Comparison of ENCODE assay signal across 9 mouse cellular contexts in genomic region chr13:99606606-99606990, GRCm38 (mm10).
DNase-seq lines count a peak whose midpoint lies in the region; ATAC-seq and TF ChIP-seq lines count a peak whose summit lies in the region.
"Had no signal": no experiment of that assay in that cellular context is flagged by ENCODE, and none has a peak within 500 bp of the region (broad histone marks: within the 10 kb centered on the region; RNA-seq: fewer than 3 reads in every experiment).

No protein-coding gene starts in this region.

- no peak for TF ChIP-seq EP300 in liver, embryonic 14.5 days (IDR thresholded peaks at IDR 0.05; ENCODE audit: low read depth)

- TF ChIP-seq POLR2A in brain, embryonic 14.5 days (IDR thresholded peaks at IDR 0.05; ENCODE audit: borderline replicate concordance, extremely low read depth, insufficient read depth, insufficient read length, poor library complexity, severe bottlenecking), result no peak

- H3K4me1 ChIP-seq in heart, embryonic 12.5 days (replicated peaks), result peaks cover 54% of the 10 kb centered on the region
- H3K4me1 ChIP-seq in liver, embryonic 14.5 days (replicated peaks; ENCODE audit: control insufficient read depth in 2 of 2, insufficient read depth in 2 of 2, low read length in 1 of 2), result no peaks in the 10 kb centered on the region
- H3K4me1 ChIP-seq in liver, embryonic 11.5 days (replicated peaks; ENCODE audit: control insufficient read depth, insufficient read depth, low read length), result peaks cover 2% of the 10 kb centered on the region
- H3K4me1 ChIP-seq in forebrain, embryonic 15.5 days, result peaks cover 19% of the 10 kb centered on the region

- DNase-seq in heart, adult 11 months, result peak; percentile 39
- no peak for DNase-seq in liver, embryonic 14.5 days (ENCODE audit: low read depth in 3 of 3, low spot score in 3 of 3)
- no peak for DNase-seq in liver, embryonic 11.5 days (ENCODE audit: low spot score)
- DNase-seq in brain, embryonic 14.5 days (ENCODE audit: low read depth), result no peak
- peak; percentile 65 for DNase-seq in lung, postnatal 36 days
- no peak for DNase-seq in T-cell, adult 2 months (ENCODE audit: low spot score)

- no peak overlapping the region for H3K4me2 ChIP-seq in heart, embryonic 12.5 days
- H3K4me2 ChIP-seq in liver, embryonic 14.5 days (ENCODE audit: low read depth), result no peak overlapping the region
- no peak overlapping the region for H3K4me2 ChIP-seq in liver, embryonic 11.5 days
- no peak overlapping the region for H3K4me2 ChIP-seq in forebrain, embryonic 15.5 days (replicated peaks)

- no peaks in the 10 kb centered on the region for H3K27me3 ChIP-seq in heart, embryonic 12.5 days (replicated peaks)
- H3K27me3 ChIP-seq in liver, embryonic 14.5 days (ENCODE audit: control insufficient read depth, insufficient read depth, low read length), result no peaks in the 10 kb centered on the region
- no peaks in the 10 kb centered on the region for H3K27me3 ChIP-seq in liver, embryonic 11.5 days (replicated peaks; ENCODE audit: control insufficient read depth, insufficient read depth, low read length)
- H3K27me3 ChIP-seq in forebrain, embryonic 15.5 days, result no peaks in the 10 kb centered on the region

- no peak overlapping the region for H3K9ac ChIP-seq in heart, embryonic 12.5 days
- no peak overlapping the region for H3K9ac ChIP-seq in liver, embryonic 14.5 days (replicated peaks)
- no peak overlapping the region for H3K9ac ChIP-seq in liver, embryonic 11.5 days (ENCODE audit: low read depth, low read length)
- no peak overlapping the region for H3K9ac ChIP-seq in forebrain, embryonic 15.5 days (replicated peaks)

- H3K36me3 ChIP-seq in heart, embryonic 12.5 days, result no peaks in the 10 kb centered on the region
- H3K36me3 ChIP-seq in liver, embryonic 14.5 days (replicated peaks; ENCODE audit: control insufficient read depth, insufficient read depth, low read depth), result no peaks in the 10 kb centered on the region
- no peaks in the 10 kb centered on the region for H3K36me3 ChIP-seq in liver, embryonic 11.5 days (ENCODE audit: control insufficient read depth, insufficient read depth, low read length)
- no peaks in the 10 kb centered on the region for H3K36me3 ChIP-seq in forebrain, embryonic 15.5 days

- no peak for ATAC-seq in heart, embryonic 12.5 days (ENCODE audit: insufficient number of reproducible peaks, low FRiP score)
- ATAC-seq in liver, embryonic 14.5 days (ENCODE audit: insufficient read depth), result no peak
- no peak for ATAC-seq in liver, embryonic 11.5 days (replicated peaks; ENCODE audit: low FRiP score)
- ATAC-seq in forebrain, embryonic 15.5 days (replicated peaks), result no peak

- H3K4me3 ChIP-seq in heart, embryonic 12.5 days, result no peak overlapping the region
- no peak overlapping the region for H3K4me3 ChIP-seq in liver, embryonic 14.5 days (ENCODE audit: insufficient read depth in 1 of 2, low read depth in 2 of 2, low read length in 2 of 2)
- H3K4me3 ChIP-seq in liver, embryonic 11.5 days (ENCODE audit: low read depth, low read length), result no peak overlapping the region
- H3K4me3 ChIP-seq in forebrain, embryonic 15.5 days, result no peak overlapping the region

- peak; percentile 48; the same call in 1 of the 2 replicates for TF ChIP-seq CTCF in liver, embryonic 14.5 days (IDR thresholded peaks at IDR 0.05; ENCODE audit: low read depth)
- peak; percentile 46; the same call in 1 of the 2 replicates for TF ChIP-seq CTCF in brain, embryonic 14.5 days (IDR thresholded peaks at IDR 0.05; ENCODE audit: borderline replicate concordance, extremely low read depth, insufficient read depth, insufficient read length)

- H3K27ac ChIP-seq in heart, embryonic 12.5 days (ENCODE audit: poor library complexity, severe bottlenecking), result no peak overlapping the region
- no peak overlapping the region for H3K27ac ChIP-seq in liver, embryonic 14.5 days
- no peak overlapping the region for H3K27ac ChIP-seq in liver, embryonic 11.5 days (ENCODE audit: low read depth, low read length)
- no peak overlapping the region for H3K27ac ChIP-seq in forebrain, embryonic 15.5 days (replicated peaks)
- H3K27ac ChIP-seq: macrophage had no signal

- peaks cover 6% of the 10 kb centered on the region; the same call in 1 of the 2 replicates for H3K9me3 ChIP-seq in heart, embryonic 12.5 days (replicated peaks)
- H3K9me3 ChIP-seq in liver, embryonic 14.5 days (ENCODE audit: control insufficient read depth, low read length), result no peaks in the 10 kb centered on the region
- H3K9me3 ChIP-seq in liver, embryonic 11.5 days (ENCODE audit: control insufficient read depth, low read length), result no peaks in the 10 kb centered on the region
- H3K9me3 ChIP-seq in forebrain, embryonic 15.5 days, result no peaks in the 10 kb centered on the region

- WGBS in heart, embryonic 12.5 days, result 62% methylated on average over 1 of the region's 1 CpGs
- WGBS in liver, embryonic 14.5 days (ENCODE audit: insufficient replicate concordance), result 32% methylated on average over 1 of the region's 1 CpGs
- WGBS in liver, embryonic 11.5 days, result 64% methylated on average over 1 of the region's 1 CpGs
- 36% methylated on average over 1 of the region's 1 CpGs for WGBS in forebrain, embryonic 15.5 days

Comparison
In these comparisons a context has a peak if more than half of its experiments do, and no peak if none do; other contexts are left out.
1. DNase-seq: peak in heart, adult 11 months (single experiment) and lung, postnatal 36 days (single experiment); none in liver, embryonic 14.5 days (0 of 3), liver, embryonic 11.5 days (single experiment), brain, embryonic 14.5 days (single experiment) and T-cell, adult 2 months (single experiment).